Mouse (Mus musculus) cerebellum, adult 9-10 months (tissue): ENCODE data around the gene Patl2.
A peak's percentile ranks its signal among the peaks of the same experiment; 100 is the strongest.

Experiments
- DNase-seq: peaks from one replicate; pipeline ENCODE4 v3.0.0; 2022

The Patl2 gene

DNA sequence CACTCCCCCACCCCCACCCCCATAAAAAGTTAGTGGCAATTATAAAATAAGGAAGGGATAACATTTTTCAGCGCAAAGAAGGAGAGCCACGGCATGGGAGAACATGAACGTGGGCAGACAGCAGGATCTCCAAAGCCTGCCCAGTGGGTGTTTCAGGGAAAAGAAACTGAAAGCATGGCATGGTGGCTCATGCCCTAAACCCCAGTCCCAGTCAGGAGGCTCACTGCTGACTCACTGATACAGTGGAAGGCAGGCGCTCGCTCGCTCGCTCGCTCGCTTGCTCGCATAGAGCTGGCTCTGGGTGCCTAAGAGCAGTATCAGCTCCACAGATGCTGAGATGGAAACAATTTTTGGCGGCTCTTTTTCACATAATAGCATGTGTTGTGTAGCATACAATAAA is 21.7 kb downstream of the Patl2 start:
- DNase-seq, result no peak

DNA sequence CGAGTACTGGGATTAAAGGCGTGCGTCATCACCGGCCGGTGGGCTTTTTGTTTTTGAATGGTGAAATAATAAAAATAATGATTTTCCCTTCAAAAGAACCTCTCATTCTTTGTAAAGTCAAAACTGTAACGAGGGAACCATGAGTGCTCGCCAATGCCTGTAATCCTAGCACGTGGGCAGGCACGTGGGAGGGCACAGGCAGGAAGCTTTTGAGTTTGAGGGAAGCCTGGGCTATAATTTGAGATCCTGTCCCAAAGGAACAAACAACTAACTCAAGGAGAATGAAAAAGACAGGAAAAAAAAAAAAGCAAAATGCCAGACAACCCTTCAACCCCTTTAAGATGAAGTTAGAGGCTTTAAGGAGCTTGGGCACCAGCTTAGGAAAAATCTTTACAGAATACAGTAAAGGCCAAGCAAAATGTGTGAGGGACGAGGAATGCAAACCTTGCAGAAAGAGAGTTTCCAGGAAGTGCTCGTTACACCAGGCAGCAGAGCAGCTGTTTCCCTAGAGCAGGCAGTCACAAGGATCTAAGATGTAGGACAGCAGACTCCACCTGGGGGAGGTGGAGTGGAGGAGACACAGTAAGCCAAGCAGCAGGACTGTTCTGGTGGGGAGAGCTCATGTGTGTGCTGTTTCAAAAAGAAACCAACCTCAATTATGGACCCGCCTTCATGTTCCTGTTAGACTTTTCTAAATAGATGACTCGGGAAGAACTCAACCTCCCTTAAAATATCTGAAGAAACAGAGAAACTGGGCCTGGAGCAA is 22.4 kb downstream of the Patl2 start:
- no peak for DNase-seq

DNA sequence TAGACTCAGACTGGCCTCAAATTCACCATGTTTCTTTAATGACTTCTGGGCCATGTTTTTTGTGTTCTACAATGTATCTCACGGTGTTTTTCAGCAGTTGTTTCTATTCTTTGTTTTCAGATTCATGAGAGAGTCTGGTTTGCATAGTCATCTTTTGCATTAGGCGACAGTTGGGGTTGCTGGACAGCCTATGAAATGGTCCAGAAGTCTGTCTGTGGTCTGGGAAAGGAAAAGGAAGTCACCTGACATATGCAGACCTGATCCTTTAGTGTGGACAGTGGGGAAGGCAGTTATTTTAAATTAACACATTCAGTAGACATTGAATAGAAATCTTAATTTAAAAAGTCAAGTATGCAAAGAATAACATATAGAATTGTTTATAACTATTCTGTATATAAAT is 23.5 kb downstream of the Patl2 start:
- no peak for DNase-seq

DNA sequence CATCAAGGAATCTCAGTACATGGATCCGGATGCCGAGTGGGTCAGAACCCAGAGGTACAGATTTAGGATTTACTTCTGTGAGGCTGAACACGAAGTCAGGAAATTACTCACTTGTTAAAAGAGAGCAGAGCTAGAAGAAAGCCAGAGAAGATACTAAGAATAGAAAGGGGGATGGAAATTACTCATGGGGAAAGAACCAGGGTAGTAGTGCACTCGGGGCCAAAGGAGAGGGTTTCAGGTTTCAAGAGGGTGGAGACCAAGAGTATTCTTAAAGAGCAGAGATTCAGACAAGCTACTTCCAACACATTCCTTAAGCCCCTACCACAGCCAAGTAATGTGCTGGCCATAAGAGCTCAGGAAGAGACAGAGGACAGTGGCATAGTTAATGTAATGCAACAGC is 24.4 kb downstream of the Patl2 start:
- DNase-seq, result no peak

DNA sequence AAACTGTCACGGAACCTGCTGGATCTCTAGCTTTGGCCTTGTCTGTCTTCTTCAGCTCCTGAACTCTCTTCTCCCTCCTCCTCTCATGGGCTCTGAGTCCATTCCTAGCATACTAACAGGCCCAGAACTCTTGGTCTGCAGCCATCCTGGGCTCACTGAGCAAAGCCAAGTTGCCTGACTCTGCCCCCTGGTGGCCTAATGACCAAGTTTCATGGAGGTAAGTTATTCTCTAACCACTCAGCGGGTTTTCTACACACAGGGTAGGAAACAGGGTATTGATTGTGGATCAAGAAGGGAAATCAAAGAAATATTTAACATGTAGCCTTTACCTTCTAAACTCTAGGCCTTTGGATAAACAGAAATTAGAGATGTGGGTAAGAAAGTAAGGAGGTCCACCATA is 25.3 kb downstream of the Patl2 start, which contains the start of gene Trim69:
Gene Trim69 (plus strand): TSS at position 21 of the 400 bp plus-strand sequence.
- DNase-seq, result peak; percentile 74

DNA sequence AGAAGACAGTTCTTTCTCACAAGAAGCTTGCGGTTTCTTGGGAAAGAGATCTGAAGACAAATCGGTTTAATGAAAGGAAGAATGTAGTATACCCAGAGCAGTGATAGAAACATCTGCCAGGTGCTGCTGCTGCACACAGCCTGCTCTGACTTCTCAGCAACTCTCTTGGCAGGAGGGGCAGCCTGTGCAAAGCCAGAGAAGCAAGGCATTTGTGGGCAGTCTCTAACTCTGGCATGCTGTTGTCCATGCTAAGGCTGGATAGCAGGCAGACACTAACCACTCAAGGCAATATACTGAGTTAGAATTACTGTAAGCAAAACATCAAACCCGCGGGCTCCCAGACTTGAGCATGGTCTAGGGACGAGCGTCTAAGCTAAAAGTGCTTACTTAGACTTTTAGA is 26.3 kb downstream of the Patl2 start:
- no peak for DNase-seq

DNA sequence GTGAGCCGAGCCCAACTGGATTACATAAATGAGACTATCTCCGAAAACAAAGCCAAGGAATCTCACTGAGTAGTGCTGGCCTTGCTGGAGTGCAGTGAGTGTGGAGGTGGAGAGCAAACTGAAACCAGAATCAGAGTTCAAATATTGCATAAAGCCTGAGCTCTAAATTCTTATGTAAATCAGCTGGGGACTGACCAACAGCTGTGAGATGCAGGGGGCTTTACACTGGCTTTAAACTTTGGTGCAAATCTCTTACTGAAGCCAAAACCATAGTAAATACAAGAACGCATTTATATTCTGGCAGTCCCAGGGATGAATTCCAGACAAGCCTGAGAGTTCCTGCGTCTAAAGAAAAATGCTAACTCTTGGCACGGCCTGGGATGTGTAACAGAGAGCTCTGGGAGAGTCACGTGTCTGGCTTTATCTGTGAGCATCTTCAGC is 27.6 kb downstream of the Patl2 start:
- DNase-seq, result no peak

DNA sequence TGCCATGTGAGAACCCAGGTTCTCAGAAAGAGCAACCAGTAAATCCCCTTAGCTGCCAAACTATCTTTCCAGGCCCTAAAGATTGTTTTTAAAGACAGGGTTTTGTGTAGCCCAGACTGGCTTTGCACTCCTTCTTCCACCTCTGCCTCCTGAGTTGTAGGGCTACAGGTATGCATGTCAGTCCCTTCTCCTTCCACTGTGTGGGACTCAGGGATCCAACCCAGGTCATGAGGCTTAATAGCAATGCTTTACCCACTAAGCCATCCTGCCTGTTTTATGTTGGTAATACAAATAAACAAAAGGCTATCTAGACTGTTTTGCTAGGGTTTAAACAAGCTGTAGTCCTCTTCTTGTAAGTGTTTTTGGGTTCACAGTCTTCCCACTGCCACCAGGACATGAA is 28.4 kb downstream of the Patl2 start:
- DNase-seq, result no peak

DNA sequence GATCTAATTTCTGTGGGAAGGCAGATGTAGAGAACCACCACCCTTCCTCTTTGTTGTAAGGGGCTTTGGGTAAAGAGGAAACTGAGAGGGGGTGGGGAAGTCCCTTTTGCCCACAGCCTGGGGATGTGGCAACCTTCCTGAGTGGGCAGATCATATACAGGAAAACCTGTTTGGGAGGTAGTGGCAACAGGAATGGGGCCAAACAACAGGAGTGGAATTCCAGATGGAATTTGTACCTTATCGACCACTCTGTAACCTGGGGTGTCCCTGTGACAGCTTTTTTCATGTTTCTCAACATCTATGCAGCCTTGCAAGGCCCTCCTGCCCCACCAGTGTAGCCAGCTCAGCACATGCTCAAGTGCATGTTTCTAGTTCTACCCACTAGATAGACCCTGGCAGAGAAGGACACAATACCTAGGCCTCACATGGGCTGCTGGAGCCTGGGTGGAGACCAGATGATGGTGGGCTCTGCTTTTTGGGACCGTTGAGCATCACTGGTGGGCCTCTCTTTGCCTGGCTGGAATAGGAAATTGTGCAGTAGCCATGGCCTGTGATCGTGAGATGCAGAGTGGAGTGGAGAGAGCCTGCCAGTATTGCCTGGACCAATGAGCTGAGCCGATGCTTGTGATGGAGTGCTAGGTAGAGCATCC is 29.8 kb downstream of the Patl2 start:
- DNase-seq, result no peak

DNA sequence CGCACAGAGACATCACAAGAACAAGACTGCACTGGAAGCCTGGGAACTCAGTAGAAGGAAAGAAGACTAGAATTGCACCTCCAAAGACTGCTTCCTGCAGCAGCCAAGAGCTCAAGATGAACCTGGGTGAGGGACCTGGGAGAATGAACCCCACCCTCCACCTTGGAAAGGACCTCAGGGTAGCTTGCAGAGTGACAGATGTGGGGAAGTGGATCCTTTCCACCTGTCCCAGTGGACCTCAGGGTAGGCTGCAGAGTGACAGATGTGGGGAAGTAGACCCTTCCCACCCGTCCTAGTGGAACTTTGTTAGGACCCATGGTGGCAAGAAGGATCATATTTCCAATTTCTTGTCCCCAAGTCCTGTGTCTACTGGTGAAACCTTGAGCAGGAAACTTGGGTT is 30.7 kb downstream of the Patl2 start:
- no peak for DNase-seq

DNA sequence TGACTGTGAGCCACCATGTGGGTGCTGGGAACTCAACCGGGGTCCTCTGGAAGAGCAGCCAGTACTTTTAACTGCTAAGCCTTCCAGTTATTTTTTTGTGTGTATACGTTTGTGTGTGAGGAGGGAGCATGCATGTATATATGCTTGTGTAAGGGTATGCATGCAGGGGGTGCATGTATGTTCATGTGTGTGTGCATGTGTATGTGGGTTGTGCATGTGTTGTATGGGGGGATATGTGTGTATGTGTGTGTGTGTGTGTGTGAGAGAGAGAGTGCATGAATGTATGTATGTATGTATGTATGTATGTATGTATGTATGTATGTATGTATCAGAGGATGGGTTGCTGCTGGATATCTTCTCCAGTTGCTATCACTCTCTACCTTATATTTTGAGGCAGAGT is 31.5 kb downstream of the Patl2 start:
- DNase-seq, result no peak

DNA sequence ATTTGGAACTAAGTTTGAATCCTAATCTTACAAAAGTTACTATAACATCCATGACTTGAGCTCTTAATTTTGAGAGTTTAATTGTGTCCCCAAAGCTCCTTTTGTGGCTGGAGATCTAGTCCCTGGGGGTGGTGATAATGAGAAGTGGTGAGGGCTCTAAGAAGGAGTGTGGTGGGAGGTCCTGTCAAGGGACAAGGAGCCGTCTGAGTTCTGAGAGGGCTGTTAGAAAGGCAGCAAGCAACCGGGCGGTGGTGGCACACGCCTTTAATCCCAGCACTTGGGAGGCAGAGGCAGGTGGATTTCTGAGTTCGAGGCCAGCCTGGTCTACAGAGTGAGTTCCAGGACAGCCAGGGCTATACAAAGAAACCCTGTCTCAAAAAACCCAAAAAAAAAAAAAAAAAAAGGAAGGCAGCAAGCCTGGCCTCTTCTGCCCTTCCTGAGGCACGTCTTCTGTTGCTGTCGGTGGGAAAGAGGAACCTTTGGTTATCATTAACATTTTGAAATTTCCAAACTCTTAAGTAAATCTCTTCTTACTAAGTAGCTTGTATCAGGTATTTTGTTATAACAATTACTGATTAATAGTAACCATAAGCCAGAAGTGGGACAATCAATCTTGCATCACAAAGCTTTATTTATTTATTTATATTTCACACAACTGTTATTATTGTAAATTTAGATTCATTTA is 32.2 kb downstream of the Patl2 start:
- no peak for DNase-seq

DNA sequence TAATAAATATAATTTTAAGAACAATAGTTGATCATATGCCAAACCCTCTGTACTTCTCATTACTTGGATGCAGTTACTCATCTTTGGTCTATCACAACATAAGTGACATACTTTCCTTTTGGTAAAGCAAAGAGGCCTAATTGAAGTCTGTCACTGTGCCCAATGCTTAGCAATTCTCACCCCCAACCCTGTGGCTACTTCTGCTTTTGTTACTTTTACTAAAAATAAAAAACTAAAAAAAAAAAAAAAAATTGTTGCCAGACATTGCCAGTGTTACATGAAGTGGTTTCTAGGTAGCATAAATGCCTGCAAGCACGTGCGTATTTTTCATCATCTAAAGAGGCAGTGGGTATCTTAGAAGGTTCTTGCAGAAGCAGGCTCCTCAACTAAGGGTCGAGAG is 33.1 kb downstream of the Patl2 start:
- no peak for DNase-seq

DNA sequence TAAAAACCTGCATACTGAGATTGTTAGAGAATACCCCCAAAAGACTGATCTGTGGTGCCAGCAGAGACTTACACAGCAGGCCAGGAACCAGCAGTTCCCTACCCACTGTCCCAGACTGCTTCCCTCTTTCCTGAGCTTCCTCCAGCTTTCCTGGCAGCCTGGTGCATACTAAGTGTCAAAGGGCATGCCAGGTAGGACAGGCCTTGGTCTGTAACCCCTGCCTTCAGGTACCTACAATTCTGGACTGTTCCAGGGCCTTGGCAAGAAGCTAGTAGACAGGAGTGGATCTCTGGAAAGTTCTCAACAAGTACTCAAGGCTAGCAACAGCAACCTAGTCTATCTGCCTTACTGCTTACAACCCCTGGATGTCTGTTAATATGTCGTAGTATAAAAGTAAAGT is 34.8 kb downstream of the Patl2 start:
- no peak for DNase-seq

DNA sequence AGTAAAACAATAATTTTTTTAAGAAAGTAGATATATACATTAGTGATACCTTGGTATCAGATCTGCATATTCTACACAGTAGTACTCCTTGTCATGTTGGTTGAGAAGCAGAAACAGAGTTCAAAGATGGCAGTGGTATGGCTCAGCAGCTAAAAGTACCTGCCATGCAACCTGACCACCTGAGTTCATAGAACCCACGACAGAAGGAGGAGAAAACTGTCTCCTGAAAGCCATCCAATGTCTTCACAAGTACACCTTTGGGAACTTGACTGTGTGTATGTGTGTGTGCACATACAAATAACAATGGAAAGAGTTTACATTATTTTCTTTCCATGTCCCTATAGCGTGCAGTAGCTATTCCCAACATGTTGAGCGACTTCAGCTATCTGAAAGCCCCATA is 36.3 kb downstream of the Patl2 start:
- DNase-seq, result no peak

DNA sequence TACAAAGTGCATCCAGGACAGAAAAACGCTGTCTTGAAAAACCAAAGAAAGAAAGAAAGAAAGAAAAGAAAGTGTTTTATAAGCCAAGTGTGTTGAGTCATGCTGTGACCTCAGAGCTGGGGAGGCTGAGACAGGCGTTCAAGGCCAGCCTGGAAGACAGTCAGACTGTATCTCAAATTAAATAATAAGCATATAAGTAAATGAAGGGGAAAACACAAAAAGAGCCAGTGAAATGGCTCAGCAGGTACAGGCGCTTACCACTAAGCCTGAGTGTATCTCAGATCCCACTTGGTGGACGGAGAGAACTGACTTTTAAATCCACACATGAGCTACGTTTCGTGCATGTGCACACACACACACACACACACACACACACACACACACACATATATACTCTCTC is 36.7 kb downstream of the Patl2 start:
- no peak for DNase-seq

DNA sequence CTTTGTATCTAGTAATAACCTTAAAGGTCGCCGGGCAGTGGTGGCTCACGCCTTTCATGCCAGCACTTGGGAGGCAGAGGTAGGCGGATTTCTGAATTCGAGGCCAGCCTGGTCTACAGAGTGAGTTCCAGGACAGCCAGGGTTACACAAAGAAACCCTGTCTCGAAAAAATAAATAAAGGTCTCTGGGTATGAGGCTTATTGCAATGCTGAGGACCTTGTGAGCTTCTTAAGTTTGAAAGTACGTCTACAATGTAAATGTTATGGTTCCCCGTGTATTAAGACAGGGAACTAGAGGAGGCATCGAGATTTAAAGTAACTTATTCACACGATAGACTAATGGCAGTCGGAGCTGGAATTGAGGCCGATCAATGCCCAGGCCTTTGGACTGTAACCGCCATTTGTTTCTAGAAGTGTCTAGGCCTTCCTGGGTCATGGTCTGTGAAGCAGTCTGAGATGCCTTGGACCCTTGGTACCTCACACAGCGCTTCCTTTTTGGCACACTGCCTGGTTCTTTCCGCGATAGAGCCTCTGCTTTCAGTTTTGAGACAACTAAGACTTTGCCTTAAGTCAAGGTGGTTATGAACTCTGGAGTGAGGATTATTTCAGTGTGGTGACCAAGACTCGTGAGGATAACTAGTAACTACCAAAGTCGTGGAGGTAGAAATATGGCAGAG is 37.6 kb downstream of the Patl2 start:
- DNase-seq, result peak; percentile 22

DNA sequence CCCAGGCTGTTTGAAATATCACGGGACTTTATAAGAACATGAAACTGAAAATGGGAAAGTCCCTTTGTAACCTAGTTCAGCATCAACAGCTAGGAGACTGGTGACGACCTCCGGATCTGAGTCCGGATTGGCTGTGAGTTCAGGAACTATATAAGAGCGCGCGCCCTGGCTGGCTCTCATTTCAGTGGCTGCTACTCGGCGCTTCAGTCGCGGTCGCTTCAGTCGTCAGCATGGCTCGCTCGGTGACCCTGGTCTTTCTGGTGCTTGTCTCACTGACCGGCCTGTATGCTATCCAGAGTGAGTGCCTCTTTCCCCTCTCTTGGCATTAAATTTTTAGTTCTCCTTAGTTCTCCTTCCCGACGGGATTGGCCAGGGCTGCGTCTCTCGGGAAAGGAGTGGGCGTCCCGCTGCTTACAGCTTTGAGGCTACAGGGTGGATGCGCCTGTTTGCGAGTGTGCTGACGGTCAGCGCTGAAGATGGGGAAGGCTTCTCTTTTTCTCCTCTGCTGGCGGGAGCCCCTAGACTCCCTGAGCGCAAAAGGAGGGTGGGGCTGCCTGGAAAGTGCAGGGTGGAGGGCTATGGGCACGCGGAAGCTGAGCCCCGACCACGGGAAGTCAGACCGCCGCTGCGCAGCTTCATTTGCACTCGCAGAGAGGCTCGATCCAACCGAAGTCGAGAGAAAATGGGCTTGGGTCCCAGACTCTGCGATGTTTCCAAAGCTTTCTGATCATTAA is 38.3 kb downstream of the Patl2 start, which contains the start of gene B2m:
Gene B2m (plus strand): TSS at position 179 of the 734 bp plus-strand sequence.
- DNase-seq, result peak; percentile 92

DNA sequence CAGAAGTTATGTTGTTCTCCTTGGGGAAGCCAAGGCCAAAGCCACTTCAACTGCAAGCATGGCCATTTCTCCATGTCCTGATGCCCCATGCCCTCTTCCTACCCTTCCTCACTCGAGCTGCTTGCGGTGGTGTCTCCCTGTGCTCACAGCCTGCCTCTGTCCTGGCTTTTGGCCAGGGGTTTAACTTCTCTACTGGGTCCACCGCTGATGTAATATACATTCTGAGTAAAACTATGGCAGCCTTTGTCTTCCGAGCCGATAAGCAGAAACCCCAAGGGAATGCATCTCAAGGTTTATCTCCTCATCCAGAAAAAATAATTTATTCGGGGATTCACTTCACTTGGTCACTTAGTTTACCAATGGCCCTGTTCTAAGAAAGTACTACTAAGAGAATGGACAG is 39.3 kb downstream of the Patl2 start:
- DNase-seq, result peak; percentile 21

DNA sequence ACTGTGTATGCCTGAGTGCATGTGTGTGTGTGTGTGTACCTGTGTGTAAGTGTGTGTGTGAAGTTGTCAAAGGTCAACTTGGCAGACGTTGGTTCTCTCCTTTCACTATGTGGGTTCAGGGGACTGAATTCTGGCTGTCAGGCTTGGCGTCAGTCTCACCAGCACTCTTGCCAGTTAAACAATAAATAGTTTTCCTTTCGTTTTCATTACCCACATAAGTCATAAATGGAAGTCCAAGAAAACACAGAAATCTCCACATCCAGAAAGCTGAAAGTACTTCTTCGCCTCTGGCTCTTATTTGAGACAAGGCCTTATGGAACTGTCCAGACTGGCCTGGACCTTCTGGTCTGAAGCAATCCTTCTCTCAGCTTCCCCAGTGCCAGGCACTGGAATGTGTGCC is 40.2 kb downstream of the Patl2 start:
- DNase-seq, result no peak

DNA sequence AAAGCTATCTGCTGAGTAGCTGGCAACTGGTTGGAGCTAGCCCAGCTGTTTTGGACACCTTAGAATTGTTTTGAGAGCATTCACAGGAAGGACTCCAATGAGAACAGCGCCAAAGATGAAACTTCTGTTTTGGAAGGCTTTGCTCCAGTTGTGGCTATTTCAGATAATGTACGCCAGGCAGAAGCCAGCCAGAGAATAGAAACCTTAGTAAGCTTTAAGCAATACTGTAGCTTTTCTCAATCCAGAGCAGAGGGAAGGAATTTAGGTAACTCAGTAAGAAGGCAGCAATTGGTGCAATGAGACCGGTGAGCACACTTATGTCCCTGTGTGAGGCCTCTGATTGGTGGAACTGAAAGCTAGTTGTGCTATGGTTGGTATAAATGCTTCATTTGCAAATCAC is 42.9 kb downstream of the Patl2 start:
- no peak for DNase-seq

DNA sequence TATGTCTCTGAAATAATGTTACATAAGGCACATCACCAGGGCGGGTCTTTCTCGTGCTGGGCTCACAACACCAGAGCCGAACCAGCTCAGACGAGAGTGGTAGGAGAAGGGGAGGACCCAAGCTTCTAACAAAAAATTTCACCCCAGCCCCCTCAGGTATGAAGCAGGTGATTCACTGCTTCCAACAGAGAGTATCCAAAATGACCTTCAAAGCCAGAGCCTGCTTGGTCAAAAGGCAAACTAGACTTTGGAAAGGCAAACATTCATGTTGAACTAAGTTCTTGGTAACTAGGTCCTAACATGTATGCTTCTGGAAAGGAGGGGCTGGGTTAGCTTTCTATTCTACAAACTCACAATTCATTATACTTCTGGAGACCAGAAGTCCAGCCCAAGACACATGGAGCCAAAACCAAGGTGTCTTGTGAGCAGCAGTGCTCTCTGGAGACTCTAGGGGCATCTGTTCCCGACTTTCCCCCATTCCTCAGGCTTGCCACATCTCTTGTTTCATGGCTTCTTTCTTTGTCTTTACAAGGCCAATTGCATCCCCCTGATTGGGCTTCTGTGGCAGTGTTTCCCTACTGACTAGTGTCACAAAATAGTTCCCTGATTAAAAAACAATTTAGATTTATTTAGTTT is 44.5 kb downstream of the Patl2 start:
- no peak for DNase-seq
